Mouse (Mus musculus) MN1 (cell line): ENCODE data around the gene AI661453.
"Not testable (repeated sequence)": the region's sequence is repeated elsewhere in the genome, so short reads cannot be mapped to it uniquely, and the experiment has no call there.

Experiments
- DNase-seq: peaks from one replicate; pipeline ENCODE4 v3.0.0-alpha.2; 2016; ENCODE audit warnings: low spot score

The AI661453 gene

GRCm38 (mm10) chr17:47436156-47436906 is at the start of gene AI661453:
Gene AI661453, plus strand, starts transcription at chr17:47436615.
- peak; percentile 30 for DNase-seq

GRCm38 (mm10) chr17:47386649-47387048 is 49.8 kb upstream of the AI661453 start:
- DNase-seq = peak; percentile 40

- DNase-seq = peak; percentile 84
Measured at GRCm38 (mm10) chr17:47394223-47394869, 42.1 kb upstream of the AI661453 start.

GRCm38 (mm10) chr17:47395376-47395913 is 41.0 kb upstream of the AI661453 start:
- DNase-seq = peak; percentile 95

- DNase-seq = no peak
Measured at GRCm38 (mm10) chr17:47399091-47399490, 37.3 kb upstream of the AI661453 start.

GRCm38 (mm10) chr17:47400451-47400850 is 36.0 kb upstream of the AI661453 start, which contains the start of gene Guca1a:
Gene Guca1a, minus strand, starts transcription at chr17:47400584.
- DNase-seq = no peak

GRCm38 (mm10) chr17:47407717-47408557 is 28.5 kb upstream of the AI661453 start:
- no peak for DNase-seq

GRCm38 (mm10) chr17:47408558-47408898 is 27.9 kb upstream of the AI661453 start:
- no peak for DNase-seq

GRCm38 (mm10) chr17:47409897-47410861 is 26.2 kb upstream of the AI661453 start:
- not testable (repeated sequence) for DNase-seq

- no peak for DNase-seq
Measured at GRCm38 (mm10) chr17:47420195-47420594, 16.2 kb upstream of the AI661453 start.

- no peak for DNase-seq
Measured at GRCm38 (mm10) chr17:47421566-47421965, 14.8 kb upstream of the AI661453 start.

- DNase-seq = not testable (repeated sequence)
Measured at GRCm38 (mm10) chr17:47422616-47423015, 13.8 kb upstream of the AI661453 start.

GRCm38 (mm10) chr17:47424186-47424585 is 12.2 kb upstream of the AI661453 start:
- no peak for DNase-seq

GRCm38 (mm10) chr17:47427316-47427715 is 9.1 kb upstream of the AI661453 start:
- peak; percentile 39 for DNase-seq

GRCm38 (mm10) chr17:47428831-47429304 is 7.5 kb upstream of the AI661453 start:
- peak; percentile 85 for DNase-seq

GRCm38 (mm10) chr17:47430815-47431214 is 5.6 kb upstream of the AI661453 start:
- peak; percentile 18 for DNase-seq

- no peak for DNase-seq
Measured at GRCm38 (mm10) chr17:47436907-47437547, 612 bp downstream of the AI661453 start, which contains the start of gene 1700001C19Rik. Gene 1700001C19Rik, minus strand, starts transcription at chr17:47437376.

GRCm38 (mm10) chr17:47438611-47439010 is 2.2 kb downstream of the AI661453 start:
- DNase-seq = no peak

GRCm38 (mm10) chr17:47439396-47440028 is 3.1 kb downstream of the AI661453 start:
- DNase-seq = no peak
